Mouse (Mus musculus) fat pad, adult 2 months (tissue): ENCODE data around the gene AC129217.1.
"Not testable (repeated sequence)": the region's sequence is repeated elsewhere in the genome, so short reads cannot be mapped to it uniquely, and the experiment has no call there.

Experiments
- DNase-seq: peaks from one replicate; pipeline ENCODE4 v3.0.0-alpha.2; 2011; ENCODE audit warnings: low read depth, low spot score; ENCODE audit errors: extremely low read depth

Gene AC129217.1

DNA sequence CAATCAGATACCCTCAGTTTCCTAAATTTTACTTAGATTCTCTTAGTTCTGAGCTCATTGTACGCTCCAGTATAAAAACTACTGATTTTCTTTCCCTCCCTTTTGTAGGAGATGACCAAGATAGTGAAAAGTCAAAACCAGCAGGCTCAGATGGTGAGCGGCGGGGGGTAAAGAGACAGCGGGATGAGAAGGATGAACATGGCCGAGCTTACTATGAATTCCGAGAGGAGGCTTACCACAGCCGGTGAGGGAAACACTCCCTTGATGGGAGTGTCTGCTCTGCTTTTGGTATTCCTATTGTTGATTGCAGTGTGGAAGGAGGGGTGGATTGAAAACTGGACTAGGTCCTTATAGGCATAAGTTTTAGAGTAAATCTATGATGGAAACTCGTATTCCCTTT, 6.9 kb upstream of the AC129217.1 start:
- DNase-seq, result no peak

DNA sequence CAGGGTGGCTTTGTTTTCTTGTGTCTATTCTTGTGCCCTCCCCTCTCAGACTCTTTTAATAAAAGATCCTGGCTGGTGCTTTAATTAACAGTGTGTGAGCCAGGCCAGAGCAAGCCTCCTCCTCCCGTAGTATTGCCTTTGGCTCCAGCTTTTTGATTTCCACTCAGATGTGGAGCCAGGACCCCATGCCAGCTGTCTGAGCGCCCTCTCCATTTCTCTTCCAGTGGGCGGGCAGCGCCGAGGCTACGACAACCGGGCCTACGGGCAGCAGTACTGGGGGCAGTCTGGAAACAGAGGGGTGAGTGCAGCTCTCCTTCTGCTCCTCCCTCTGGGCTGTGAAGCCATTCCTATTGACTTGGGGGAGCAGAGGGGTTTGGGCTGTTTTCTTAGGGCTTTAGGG, 1.1 kb downstream of the AC129217.1 start:
- DNase-seq, result no peak

DNA sequence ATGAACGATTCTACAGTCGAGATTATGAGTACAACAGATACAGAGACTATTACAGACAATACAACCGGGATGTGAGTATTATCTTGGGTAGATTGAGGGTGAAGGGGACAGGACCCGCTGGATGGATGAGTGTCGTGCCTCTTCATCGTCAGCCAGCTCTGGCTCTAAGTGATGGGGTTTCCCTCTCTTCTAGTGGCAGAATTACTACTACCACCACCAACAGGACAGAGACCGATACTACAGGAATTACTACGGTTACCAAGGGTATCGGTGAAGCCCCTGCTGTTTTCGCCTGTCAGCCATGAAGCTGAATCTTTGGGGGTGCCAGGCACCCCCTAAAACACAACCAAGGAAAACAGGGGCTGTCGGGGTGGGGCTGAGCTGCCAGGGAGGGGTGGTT, 1.7 kb downstream of the AC129217.1 start:
- no peak for DNase-seq

DNA sequence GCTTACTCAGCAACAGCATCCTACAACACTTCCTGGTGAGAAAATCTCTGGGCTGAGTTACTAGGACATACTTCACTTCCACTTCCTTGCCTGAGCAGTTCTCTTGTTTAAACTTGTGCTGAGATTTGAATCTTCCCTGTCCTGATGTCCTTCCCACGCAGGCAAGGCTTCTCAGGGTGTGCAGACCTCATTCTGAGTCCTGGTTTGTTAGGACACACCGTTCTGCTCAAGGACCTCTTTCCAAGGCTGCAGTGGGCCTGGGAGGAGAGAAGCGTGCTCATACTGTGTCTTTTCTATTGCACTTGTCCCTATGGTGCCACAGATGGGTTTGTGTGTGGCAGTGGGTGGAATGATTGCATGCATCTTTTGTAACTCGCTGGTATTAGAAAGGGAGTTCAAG, 3.4 kb downstream of the AC129217.1 start:
- DNase-seq, result no peak

DNA sequence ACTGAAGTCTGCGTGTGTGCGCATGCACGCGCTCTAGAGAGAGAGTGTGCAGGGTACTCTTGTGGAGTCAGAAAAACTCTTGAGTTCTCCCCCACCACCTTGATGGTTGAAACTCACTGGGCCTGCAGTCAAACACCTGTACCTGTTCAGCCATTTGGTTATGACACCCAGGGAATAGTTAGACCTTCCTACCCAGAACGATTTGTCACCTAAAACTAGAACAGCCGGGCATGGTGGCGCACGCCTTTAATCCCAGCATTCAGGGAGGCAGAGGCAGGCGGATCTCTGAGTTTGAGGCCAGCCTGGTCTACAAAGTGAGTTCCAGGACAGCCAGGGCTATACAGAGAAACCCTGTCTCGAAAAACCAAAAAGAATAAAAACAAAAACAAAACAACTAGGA, 6.8 kb downstream of the AC129217.1 start:
- DNase-seq, result not testable (repeated sequence)

DNA sequence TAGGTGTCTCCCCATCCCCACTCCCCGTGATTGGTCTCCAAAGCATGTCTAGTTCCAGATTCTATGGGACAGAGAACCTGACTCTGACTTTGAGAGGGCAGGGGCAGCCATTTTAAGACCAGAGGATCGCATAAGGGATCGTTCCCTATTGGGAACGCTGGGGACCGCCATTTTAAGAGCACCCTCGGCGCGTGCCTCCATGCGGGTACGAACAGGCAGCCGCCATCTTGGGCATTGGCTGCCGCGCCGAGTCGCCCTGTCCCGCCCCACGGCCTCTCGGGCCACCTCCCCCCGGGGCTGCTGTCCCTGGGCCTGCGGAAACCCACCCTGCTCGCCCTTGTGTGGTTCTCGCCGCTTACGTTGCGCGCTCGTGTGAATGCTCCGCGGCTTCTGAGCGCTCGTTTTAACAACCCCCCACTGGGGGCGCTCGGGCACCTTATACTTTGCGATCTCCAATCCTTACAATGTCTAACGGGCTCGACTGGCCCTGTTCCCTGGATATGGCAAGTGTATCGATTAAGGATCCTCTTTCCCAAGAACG, 7.7 kb downstream of the AC129217.1 start, which contains the start of gene Bscl2:
Gene Bscl2, plus strand, starts transcription at position 217 of the 541 bp plus-strand sequence.
- DNase-seq, result no peak

DNA sequence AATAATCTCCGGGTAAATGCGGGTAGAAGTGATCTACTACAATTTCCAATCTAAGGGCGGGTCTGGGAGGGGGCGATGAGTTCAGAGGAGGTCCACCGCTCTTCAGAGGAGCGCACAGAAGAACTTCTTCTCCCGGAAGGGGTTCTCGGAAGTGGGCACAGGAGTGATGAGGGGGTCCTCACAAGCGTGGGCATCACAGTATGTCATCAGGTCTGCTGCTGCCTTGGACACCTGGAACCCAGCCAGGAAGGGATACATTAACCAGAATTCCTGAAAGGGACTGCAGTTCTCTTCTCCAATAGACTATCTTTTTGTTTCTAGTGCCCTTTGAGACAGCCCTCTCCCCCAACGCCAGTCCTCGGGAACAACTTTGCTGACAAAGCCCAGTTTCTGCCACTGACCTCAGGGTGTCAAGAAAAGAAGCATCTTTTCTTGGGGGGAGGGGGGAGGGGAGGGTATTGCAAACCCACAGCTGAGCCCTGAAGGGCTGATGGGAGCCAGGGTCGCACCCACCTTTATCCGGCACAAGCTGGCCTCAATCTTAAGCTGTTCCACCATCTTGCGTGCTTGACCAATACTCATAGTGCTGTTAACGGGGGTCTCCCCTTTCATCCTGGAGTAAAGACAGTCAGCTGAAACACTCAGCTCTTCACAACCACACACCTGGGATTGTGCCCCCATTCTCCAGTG, 8.6 kb downstream of the AC129217.1 start:
- no peak for DNase-seq

DNA sequence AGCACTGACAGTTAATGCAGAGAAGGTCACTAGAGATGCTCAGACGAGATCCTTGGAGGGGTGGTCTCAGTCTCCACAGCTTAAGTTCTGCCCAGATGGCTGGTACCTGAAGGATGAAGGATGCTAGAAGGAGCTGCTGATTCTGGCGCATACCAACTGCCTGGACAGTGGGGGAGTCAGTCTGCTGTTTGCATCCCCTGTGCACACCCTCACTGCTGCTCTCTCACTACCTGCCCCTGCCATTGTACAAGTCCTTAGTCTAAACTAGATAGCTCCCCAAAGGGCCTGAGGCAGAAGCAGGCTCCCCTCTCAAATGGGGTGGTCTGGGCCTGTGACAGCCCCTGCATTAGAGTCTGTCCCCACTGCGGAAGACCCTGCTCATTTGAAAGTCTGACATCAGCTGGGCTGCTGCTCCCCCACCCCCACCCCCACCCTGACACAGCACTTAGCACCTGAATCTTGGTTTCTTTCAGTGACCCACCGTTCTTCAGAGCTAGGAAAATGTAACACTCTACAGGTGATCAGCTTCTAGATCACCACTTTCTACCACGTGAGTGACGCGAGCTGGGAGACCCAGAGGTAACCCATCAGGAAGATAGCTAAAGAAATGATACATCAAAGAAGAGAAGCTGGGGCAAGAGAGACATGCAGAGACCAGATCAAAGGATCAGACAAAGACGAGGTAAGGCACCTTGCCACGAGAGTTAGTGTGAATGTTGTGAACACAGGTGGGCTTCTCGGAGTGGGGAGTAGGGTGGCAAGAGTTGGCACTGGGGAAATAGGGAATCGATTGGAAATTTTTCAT, 9.7 kb downstream of the AC129217.1 start, which contains the start of gene Gng3:
Gene Gng3, minus strand, starts transcription at position 92 of the 805 bp plus-strand sequence.
- no peak for DNase-seq

DNA sequence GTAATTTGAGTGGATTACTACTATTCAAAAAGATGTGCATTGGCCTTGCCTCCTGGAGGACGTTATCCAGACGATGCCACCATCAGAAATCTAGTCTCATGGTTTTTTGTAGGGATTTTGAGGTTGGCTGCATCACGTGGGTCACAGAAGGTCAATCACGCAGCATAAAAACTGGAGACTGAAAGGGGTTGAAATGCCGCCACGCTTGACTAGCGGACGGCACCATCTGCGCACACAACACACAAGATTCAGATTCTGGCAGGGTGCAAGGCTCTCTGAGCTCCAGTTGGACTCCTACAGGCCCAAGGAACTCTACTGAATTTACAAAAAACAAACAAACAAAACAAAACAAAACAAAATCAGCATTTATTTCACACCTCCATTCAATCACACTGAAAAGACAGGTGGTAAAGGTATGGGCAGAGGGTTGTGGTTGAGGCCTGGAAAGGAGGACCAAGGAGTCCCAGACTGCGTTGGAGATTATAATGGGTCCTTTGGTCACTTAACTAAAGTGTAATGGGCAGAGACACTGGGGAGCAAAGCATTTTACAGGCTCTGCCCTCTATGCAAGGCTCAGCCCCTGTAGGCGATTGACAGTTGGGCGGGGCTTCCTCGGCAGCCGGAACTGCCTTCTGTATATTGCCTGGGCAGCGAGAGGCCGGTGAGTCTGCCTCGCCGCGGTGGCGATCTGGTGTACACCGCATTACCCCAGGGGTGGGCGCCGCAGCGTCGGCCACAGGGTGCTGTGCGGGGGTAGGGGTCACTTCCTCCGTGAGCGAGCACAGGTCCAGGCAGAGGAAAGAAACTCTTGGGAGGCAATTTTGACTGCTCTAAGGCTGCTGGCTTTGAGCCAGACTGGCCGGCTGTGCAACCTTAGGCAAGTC, 10.6 kb downstream of the AC129217.1 start:
- no peak for DNase-seq

DNA sequence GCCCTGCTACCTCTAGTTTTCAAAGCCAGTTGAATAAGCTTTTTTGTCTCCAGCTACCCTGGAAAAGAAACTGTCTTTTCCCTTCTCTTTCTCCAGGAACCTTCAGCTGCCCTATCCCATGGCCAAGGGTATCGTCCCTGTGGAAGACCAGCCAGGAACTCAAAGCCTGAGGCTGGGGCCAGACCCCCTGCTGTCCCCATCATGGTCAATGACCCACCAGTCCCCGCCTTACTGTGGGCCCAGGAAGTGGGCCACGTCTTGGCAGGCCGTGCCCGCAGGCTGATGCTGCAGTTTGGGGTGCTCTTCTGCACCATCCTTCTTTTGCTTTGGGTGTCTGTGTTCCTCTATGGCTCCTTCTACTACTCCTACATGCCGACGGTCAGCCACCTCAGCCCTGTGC, 11.4 kb downstream of the AC129217.1 start:
- no peak for DNase-seq

DNA sequence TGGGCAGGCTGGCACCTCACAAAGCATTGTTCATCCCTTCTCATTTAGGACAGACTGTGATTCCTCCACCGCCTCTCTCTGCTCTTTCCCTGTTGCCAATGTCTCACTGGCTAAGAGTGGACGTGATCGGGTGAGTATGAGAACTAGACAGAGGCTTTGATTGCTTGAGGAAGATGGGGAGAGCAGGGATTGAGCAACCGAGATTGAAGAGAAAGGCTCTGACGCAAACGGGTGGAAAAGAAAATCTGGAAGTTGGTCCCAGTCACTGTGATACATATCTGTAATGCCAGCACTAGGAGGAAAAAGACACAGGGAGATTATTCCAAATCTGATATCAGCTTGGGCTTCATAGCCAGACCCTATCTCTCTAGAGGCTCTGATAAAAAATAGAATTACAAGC, 13.4 kb downstream of the AC129217.1 start:
- DNase-seq, result no peak

DNA sequence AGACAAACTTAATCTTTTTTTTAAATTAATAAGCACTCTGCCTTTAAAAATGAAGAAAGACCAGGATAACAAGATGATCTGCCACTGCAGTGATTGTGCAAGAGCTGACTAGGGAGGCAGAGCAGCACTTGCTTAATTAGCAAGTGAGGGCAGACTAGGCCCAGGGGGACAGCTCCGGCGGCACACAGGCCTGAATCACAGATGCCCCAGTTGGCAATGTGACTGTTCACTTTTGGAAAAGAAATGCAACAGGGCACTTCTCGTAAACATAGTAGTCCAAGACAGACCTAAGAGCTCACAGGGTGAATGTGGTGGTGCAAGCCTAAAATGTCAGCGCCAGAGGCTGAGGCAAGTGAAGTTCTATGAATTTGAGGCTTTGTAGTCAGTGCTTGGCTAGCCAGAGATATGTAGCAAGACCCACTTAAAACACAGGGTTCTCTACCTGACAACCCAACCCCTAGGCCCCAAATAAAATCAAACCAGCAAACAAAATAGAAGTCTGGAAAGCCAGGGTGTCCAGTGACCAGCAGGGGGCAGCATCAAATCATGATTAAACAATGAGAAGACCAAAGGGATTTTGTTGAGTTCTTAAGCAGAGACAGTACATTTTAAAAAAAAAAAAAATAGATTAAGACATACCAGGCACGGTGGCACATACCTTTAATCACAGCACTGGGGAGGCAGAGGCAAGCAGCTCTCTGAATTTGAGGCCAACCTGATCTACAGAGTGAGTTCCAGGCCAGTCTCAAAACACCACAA, 15.0 kb downstream of the AC129217.1 start:
- peak; percentile 98 for DNase-seq

DNA sequence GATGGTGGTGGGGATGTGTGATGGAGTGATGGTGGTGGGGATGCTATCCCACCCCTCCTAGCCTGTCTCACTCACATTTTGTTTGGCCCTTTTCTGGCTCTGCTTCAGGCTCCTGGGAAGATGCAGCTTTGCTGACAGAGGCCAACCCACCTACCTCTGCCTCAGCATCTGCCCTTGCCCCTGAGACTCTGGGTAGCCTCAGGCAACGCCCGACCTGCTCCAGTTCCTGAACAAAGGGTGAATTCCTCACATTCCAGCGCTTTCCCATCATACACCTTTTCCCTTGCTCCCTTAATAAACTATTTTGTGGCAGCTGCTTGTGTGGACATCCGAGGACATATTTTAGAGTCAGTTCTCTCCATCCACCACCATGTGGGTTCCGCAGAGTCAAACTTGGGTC, 18.8 kb downstream of the AC129217.1 start:
- DNase-seq, result no peak

DNA sequence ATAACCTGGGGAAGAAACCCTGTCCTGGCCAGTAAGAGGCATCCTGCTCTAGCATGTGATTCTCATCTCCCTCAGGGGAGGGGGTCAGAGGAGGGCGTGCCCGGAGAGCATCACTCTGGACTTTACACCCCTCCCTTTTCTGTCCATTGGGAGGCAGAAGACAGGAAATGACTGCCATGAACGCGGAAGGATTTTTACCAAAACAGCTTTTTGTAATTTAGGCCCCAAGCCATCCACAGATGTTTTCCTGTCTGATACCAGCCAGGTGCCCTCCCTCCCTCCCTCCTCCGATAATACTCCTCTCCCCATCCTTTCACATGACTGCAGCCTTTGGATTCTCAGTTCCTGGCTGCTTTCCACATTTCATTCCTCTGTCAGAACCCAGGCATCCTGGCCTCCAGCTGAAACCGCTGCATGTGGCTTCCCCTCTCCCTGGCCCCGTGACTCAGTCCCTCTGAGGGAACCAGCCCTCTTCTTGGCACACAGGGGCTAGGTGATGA, 20.9 kb downstream of the AC129217.1 start, which contains the start of gene Lrrn4cl:
Gene Lrrn4cl, plus strand, starts transcription at position 367 of the 500 bp plus-strand sequence.
- DNase-seq, result no peak

DNA sequence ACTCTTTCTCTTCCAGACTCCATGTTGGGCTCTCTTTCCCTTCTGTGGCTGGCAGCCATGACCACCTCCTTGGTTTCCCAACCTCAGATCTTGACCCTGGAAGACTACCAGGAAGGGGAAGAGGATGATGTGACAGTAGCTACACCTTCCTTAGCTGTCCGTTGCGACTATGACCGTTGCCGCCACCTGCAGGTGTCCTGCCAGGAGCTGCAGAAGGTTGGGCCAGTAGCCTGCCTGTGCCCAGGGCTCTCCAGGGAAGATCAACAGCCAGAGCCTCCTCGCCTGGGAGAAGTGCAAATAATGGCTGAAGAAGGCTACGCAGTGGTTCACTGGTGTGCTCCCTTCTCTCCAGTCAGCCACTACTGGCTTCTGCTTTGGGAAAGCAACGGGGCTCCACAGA, 22.1 kb downstream of the AC129217.1 start:
- no peak for DNase-seq

DNA sequence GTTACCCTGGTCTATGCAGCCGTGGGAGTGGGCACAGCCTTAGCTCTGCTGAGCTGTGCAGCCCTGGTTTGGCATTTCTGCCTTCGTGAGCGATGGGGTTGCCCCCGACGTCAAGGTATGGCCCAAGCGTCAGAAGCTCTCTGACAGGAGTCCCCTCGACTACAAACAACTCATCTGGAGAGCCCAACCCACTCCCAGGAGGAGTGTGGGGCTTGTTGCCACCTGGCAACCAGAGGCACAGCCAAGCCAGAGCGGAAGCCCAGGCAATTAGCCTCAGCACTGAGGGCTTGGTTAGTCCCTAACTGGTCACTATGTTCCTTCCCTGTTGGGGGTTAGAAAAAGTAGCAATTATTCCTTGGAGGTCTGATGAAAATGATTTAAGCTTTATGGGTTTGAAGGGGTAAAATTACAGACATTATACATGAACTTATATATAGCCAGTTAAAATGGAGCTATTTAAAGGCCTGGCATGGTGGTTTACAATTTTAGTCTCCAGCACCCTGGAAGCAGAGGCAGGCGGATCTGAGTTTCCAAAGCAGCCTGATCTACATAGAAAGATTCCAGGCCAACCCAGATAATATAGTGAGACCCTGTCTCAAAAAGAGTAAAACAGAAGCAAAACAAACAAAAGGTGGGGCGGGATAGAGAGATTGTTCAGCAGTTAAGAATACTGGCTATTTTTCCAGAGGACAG, 22.8 kb downstream of the AC129217.1 start:
- DNase-seq, result no peak

DNA sequence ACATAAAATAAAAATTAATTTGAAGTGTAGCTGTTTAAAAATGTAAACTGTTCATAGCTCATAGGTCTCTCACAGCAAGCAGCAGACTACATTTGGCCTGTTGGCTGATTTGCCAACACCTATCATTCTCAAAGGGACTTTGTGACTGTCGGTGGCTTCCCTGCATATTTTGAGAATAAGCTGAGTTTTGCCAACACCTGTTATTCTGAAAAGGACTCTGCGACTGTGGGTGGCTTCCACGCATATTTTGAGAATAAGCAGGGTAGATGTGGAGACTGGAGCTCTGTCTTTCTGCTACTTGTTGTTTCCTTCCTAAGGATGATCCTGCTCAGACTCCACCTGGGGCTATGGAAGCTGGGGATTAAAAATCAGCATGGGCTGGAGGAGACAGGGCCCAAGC, 23.5 kb downstream of the AC129217.1 start:
- DNase-seq, result no peak

DNA sequence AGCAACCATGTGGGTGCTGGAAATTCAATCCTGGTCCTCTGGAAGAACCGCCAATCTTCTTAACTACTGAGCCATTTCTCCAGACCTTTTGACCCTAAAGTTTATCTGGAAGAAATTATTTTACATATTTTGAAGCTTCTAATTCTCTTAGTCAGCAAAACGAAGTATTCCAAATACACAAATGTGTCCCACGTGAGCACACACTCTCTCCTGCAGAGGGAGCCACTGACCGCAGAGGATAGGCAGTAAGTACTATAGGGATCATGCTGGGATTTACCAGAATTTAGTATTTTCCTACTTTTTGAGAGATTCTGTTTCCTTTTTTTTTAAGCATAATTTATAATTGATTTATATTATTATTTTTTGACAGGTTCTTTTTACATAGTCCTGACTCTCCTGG, 28.1 kb downstream of the AC129217.1 start:
- no peak for DNase-seq

DNA sequence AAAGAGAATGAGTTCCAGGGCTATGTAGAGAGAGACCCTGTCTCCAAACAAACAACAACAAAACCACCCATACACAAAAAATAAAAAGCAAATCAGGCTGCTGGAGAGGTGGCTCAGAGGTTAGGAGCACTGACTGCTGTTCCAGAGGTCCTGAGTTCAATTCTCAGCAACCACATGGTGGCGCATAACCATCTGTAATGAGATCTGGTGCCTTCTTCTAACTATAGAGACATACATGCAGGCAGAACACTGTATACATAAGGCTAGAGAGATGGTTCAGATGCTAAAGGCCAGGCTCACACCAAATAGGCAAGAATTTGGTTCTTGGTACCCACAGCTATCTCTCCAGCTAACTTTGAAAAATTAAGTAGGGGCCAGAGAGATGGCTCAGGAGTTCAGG, 29.4 kb downstream of the AC129217.1 start:
- DNase-seq, result no peak
